Mouse (Mus musculus): ENCODE data around the gene Tspan11. TPM values are rescaled to one million over a fixed set of nuclear protein-coding genes. Genes with fewer than 3 reads are reported as not detected.

Gene Tspan11
- polyA plus RNA-seq, 1 experiment from 2014 or later: 1.3 TPM

DNA sequence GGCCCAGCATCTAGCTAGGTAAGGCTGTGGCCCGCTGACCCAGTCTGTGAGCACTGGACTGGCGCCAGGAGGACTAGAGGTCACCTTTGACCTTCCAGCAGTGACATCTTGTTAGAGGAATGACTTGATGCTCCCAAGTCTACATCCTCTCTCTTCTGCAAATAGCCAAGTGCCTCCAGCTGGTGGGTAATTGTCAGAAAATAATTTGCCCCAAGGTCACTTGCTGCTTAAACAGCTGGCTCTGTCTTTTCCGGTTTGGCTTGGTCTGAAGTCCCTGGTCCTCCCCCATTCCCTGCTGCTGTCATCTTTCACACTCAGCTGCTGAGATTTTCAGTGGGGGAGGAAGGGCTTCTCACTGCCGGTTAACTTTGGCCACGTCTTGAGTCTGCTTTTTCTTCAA, 45.3 kb downstream of the Tspan11 start:
- DNase-seq (ENCODE audit: low spot score): no peak

DNA sequence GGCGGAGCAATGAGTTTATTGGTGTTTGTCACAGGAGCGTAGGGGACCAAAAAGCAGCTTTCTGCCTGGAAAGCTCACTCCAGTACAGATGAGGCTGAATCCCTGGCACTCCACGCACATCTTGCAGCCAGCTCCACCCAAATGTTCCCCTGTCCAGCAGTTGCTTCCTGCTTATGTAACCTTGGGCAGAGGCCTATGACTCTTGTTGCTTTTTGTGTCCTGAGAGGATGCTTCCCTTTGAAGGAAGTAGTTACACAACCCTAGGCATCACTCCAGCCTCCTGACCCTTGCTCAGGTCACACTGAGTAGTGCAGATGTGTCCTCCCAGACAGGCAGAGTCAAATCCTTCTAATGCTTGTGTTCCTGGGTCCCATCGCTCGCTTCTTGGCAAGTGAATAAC, 46.5 kb downstream of the Tspan11 start:
- no peak for DNase-seq (ENCODE audit: low spot score)

DNA sequence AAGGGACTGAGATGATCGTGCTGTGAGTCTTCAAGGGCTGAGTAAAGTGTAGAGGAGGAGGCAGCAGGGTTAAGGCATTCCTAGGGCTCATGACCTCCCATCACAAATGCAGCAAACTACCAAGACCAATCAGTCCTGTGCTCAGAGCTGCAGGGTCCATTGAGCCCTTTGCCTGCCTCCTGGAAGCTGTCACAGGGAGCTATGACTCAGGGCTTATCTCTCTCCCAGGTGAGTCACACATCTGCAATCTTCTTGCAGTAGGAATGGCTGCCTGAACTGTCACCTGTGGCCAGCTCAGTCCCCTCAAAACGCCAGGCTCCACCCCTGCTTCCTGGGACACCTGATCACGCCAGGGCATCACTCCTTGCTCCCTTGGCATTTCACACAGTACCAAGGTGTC, 47.7 kb downstream of the Tspan11 start:
- DNase-seq (ENCODE audit: low spot score): no peak

DNA sequence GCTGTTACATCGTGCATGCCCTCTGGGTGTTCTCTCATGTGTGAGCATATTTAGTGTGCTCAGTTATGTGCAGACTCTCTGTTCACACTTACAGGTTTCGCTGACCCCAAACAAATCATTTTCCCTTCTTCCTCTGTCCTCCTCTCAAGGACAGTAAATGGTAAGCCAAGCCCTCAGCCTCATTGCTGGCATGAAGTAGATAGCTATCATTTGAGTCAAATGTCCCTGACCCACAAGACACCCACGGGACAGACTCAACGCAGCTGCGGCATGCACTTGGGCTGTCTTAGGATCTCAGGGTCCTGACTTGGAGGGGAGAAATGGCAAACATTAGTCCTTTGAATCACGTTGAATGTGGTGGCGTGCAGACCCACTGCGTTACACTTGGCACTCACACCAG, 55.0 kb downstream of the Tspan11 start:
- no peak for DNase-seq (ENCODE audit: low spot score)

GRCm38 (mm10) chr6:127945725-127946124, 58.3 kb downstream of the Tspan11 start:
- peak; percentile 58 for DNase-seq (ENCODE audit: low spot score)

DNA sequence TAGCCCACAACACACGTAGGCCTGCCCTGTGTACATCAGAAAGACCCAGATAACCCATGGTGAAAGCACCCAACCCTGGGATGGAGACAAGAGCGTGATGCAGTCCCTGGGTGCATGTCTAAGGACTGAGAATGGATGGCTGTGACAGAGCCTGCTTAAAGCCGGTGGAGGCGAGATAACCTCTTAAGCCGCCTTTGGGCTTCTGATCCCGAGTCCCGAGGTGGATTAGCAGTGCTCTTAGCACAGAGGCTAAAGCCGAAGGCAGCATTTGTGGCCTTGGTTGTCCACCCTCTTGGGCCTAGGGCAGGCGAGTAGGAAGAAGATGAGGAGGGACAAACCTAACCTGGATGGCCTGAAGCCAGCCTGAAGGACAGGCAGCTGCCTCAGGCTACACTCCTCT, 61.3 kb downstream of the Tspan11 start:
- DNase-seq (ENCODE audit: low spot score): no peak

DNA sequence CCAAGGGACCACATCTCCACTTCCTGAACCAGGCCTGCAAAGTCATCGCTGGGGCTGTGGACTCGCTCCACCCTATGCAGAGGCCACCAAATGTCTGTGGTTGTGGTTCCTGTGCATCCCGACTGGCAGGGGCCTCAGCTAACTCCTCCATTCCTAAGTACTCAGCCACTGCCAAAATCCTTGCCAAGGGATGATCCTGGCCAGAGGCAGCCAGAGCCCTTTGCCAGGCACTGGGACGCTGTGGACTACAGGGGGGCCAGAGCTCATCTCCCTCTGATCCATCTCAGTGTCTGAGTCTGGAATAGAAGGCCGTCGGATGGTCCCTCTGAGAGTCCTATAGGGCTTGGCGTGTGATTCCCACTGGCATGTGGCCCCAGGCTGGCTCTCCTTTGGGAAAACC, 62.5 kb downstream of the Tspan11 start:
- no peak for DNase-seq (ENCODE audit: low spot score)

- DNase-seq (ENCODE audit: low spot score): no peak
Measured at GRCm38 (mm10) chr6:127953071-127953470, 65.7 kb downstream of the Tspan11 start.

DNA sequence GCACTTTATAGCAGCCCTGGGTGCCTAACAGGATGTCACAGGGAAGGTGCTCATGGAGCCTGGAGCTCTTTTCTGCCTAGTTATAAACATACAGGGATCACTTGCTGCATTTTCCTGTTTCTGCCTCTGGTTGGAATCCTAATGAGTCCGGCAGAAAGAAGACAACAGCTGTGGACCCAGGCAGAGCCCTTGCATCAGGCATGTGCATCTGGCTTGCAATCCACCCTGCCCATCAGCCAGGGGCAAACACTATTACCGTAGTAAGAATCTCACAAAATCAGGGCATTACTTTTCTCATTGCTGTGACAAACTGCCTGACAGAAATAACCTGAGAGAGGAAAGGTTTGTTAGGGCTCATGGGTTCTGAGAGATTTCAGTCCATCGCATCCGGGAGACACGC, 68.8 kb downstream of the Tspan11 start:
- no peak for DNase-seq (ENCODE audit: low spot score)

GRCm38 (mm10) chr6:127960203-127960602, 72.8 kb downstream of the Tspan11 start:
- no peak for DNase-seq (ENCODE audit: low spot score)

GRCm38 (mm10) chr6:127965497-127965896, 78.1 kb downstream of the Tspan11 start:
- no peak for DNase-seq (ENCODE audit: low spot score)

- DNase-seq (ENCODE audit: low spot score): no peak
Measured at GRCm38 (mm10) chr6:127969709-127970108, 82.3 kb downstream of the Tspan11 start.

DNA sequence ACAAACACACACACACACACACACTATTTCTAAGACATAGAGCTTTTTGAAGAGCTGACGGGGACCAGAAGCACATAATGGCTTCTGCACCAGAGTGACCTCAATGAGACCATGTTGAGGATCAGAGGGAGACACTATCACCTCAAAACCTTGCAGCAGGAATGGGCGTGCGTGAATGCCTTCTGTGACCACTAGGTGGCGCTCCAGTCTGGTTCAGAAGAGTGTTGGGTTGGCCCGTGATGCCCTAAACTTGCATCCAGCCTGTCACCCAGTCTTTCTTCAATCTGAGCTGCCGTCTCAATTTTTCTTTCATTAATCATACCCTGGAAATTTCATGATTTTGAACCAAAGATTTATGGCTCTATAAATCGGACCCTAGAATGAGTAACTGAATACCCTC, 82.7 kb downstream of the Tspan11 start:
- peak; percentile 82 for DNase-seq (ENCODE audit: low spot score)

DNA sequence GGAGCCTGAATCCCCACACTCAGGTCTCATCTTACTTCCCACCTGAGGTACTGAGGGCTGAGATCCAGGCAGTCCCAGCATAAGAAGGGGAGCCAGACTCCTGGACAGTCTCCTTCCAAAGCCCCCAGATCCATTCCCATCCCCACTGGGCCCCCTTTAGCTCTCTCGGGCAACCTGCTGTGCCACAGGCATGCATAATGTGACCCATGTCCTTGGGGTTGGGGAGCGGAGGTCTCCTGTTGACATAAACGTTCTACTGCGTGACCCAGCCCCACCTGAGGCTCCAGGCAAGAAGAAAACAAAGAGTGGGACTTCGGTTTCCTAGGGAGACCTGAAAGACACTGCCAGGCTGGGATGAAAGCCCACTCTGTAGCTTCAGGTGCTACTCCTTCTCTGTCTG, 83.5 kb downstream of the Tspan11 start:
- DNase-seq (ENCODE audit: low spot score): no peak

DNA sequence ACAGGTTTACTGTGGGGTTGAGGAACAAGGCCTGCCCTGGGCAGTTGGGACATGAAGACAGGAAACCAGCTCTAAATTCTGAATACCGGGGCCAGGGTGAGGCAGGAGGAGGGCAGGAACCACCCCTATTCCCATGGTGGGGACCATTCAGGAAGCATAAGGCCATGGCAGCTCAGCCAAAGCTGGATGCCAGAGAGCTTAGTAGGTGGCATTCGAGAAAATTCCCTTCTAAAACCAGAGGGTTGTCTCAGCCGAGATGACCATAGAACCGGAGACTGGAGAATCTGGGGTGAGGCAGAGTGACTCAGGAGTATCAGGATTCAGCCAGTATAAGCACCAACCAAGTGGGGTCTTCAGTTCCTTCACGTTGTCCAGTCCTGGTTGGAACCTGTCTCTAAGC, 84.5 kb downstream of the Tspan11 start:
- no peak for DNase-seq (ENCODE audit: low spot score)

GRCm38 (mm10) chr6:127973553-127973952, 86.2 kb downstream of the Tspan11 start:
- no peak for DNase-seq (ENCODE audit: low spot score)

DNA sequence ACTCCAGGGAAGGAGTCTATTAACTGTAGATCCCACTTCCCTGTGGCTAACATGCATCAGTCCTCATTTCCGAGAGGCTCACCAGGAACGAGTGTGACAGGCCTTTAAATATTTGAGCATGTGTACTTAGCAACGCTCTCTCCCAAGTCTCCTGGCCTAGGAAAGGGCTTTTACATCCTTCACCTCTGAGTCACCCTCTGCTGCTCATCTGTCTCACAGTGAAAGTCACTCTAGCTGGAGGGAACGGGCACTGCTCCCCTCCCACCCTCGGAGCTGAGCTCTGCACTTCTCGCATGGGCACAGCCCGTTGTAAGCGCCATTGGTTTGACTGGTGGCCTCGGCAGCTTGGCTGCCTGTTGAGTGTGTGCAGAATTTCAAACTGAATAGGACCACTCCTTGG, 86.6 kb downstream of the Tspan11 start:
- DNase-seq (ENCODE audit: low spot score): no peak

DNA sequence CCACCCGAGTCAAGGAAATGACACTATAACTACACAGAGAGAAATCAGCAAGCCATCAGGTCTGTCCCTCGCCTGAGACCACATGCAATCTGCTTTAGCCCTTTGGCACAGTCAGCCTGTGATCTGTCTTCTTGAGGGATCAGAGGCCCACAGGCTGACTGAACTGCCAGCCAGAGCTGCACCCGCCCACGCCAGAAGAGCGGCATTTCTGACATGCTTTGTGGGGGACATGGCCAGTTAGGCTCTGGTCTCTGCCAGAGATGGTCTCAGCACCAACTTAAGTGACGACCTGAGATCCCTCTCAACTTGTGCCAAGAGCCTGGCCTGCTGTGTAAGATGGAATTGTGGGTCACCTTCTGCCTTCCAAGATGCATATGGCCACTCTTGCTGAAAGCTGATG, 89.3 kb downstream of the Tspan11 start:
- DNase-seq (ENCODE audit: low spot score): no peak

DNA sequence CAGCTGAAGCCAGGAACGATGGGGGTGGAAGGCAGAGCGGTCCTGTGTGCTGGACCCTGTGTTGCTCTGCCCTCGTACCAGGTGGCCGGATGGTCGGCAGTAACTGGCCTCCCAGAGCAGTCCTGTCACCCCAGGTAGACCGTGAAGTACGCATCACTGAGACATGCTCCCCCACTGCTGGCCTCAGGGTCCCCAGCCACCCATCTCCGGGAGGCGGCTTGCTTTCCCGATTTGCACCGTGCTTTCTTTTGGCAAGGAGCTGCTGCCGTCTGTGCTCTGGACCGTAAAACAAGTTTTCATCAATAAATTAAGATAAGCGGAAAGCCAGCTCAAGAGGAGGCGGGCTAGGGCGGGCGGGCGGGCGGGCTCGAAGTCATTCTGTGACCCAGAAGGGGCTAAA, 91.6 kb downstream of the Tspan11 start:
- no peak for DNase-seq (ENCODE audit: low spot score)

- no peak for DNase-seq (ENCODE audit: low spot score)
Measured at GRCm38 (mm10) chr6:127979831-127980230, 92.4 kb downstream of the Tspan11 start.

- DNase-seq (ENCODE audit: low spot score): no peak
Measured at GRCm38 (mm10) chr6:127980381-127981045, 93.1 kb downstream of the Tspan11 start.

DNA sequence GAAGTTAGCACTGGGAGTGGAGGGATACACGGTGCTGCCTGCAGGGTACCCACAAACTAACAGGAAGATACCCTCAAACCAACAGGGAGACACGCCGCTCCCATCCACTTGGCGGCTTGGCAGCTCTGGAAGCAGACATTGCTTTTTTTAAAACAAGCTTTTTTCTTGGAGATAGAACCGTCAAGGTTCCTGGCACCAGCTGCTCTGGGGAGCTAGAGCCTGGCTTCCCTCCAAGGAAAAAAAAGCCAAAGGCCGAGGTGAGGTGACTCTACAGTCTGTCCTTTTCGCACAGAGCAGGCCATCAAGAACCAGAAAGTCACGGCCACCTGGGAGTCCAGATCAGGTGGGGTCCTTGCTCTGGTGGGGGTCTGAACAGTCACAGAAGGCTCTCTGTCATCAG, 93.8 kb downstream of the Tspan11 start:
- no peak for DNase-seq (ENCODE audit: low spot score)

GRCm38 (mm10) chr6:127986357-127986756, 99.0 kb downstream of the Tspan11 start:
- DNase-seq (ENCODE audit: low spot score): no peak

DNA sequence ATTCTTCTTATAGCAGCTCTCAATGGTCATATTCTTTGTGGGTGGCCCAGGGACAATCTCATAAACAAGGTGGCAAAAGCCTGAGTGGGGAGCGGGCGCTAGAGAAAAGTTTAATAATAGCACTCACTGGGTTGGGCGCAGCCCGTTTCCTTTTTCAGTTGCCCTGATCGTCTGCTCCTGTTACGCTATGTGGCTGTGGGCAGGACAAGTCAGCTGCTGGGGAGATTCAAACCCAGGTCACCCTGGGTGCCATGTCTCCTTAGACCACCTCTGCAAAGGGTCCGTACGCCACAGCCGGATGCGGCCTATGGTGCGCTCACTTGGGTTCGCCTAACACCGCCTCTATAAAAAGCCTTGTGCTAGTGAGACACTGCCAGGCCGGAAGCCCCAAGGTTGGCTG, 100.0 kb downstream of the Tspan11 start:
- DNase-seq (ENCODE audit: low spot score): no peak
